Mouse (Mus musculus) kidney, embryonic 16.5 days (tissue): Measurements from ENCODE around the gene Sh3d21. TPM values are rescaled to one million over a fixed set of nuclear protein-coding genes. Genes with fewer than 3 reads are reported as not detected.

Experiments
- ATAC-seq: fragments of 200-750 bp; cut with Nextera tagmentation; 2 replicates; pipeline ENCODE4 v1.8.0; 2017; ENCODE audit warnings: moderate TSS enrichment; ENCODE audit not compliant: low FRiP score, low TSS enrichment
- H3K27ac ChIP-seq: fragments of 300-500 bp; sonication (generic); 2 replicates; pipeline ENCODE4 v1.5.1; 2014; ENCODE audit warnings: low read length
- H3K27me3 ChIP-seq: fragments of 300-500 bp; sonication (generic); 2 replicates; pipeline ENCODE4 v1.6.1; 2014; ENCODE audit warnings: low read length, control low read depth, mixed read lengths; ENCODE audit not compliant: insufficient read depth
- H3K36me3 ChIP-seq: fragments of 300-500 bp; sonication (generic); 2 replicates; pipeline ENCODE4 v1.6.1; 2014; ENCODE audit warnings: low read length, control low read depth, mixed read lengths; ENCODE audit not compliant: insufficient read depth
- H3K4me1 ChIP-seq: fragments of 300-500 bp; sonication (generic); 2 replicates; pipeline ENCODE4 v1.6.1; 2014; ENCODE audit warnings: low read length, control low read depth, mixed read lengths; ENCODE audit not compliant: insufficient read depth
- H3K4me2 ChIP-seq: fragments of 300-500 bp; sonication (generic); replicated peaks from 2 replicates; pipeline ENCODE4 v1.6.1; 2014; ENCODE audit warnings: low read depth, low read length
- H3K4me3 ChIP-seq: fragments of 300-500 bp; sonication (generic); 2 replicates; pipeline ENCODE4 v1.5.1; 2014; ENCODE audit warnings: mild to moderate bottlenecking, low read length
- H3K9ac ChIP-seq: fragments of 300-500 bp; sonication (generic); replicated peaks from 2 replicates; pipeline ENCODE4 v1.6.1; 2014; ENCODE audit warnings: low read length
- H3K9me3 ChIP-seq: fragments of 300-500 bp; sonication (generic); 2 replicates; pipeline ENCODE4 v1.6.1; 2016; ENCODE audit warnings: low read length, control low read depth
- WGBS: fragments of 180-500 bp; shearing (Covaris S2); extraction: QIAGEN DNeasy Blood & Tissue Kit; methylation state at CpG from one replicate; pipeline ENCODE4 v1.1.7; 2014; 5-methylcytosine and 5-hydroxymethylcytosine counted together
- polyA plus RNA-seq: library from polyadenylated mRNA; unstranded; fragments of >200 nt; fragmentation: Nextera tagmentation; extraction: Ambion mirVana; gene quantifications from 2 replicates; pipeline ENCODE4 v1.2.1, GENCODE M21; 2015

Gene Sh3d21
- polyA plus RNA-seq, 1 experiment from 2014 or later: 9.1 TPM

DNA sequence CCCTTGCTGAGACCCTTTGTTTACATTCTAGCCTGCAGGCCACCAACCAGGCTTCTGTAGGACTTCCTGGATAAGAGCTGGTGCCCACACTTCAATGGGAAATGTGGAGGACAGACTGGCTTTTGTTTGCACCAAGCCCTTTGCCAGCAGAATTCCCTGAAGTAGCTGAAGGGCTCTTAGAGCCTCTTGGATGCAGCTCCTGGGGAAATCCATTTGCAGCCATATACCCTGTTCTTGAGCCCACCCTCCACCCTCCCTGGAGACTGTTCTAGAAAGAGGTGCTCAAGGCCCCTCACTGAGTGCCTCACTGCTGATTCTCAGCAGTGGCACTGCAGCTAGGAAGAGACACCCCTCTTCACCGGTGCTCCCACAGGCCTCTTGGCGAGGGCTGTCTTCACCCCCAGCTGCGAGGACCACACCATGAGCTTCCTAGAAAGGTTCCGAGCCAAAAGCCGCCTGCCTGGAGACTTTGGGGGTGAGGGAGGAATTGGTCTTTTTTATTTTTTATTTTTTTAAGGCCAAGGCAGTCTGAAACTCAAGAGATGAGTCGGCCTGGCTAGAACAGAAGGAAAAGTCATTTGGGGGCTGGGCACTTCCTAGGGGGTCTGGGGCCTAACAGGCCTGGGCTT, 30.5 kb downstream of the Sh3d21 start:
- H3K27ac ChIP-seq: peak overlapping the region; percentile 65
- no peak for ATAC-seq

DNA sequence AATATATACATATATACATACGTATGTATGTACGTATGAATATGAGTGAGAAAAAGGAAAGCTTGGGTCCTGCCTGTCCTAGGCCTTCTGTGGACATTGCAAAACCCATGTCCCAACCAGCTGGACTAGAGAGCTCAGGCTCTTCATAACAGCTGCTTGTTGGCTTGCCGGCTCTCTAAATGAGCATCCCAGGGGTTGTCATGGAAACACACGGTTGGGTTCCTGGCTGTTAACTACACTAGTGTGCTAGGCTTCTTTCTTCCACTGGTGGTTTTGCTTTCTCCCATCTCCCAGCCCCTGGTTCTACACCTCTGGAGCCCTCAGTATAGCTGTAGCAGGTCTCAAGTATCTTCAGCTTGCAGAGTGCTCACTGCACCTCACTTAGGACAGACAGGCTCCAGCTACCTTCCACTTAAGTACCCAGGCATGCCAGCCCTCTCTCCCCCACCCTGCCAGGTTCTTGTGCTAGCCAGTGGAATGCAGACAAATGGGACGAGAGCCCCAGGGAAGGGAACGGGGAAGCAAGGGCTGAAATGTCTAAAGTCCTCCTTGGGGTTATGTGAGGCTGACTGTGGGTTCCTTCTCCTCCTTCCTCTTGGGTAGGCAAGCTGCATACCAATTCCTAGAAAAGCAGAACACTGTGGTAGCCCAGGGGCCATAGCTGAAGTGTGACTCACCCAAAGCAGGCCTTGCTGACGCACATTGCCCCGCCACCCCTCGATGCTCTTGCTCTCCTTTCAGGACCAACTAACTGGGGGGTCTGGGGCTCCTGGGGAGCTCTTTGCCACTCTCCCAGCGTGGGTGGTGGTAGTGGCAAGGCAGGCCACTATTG, 31.8 kb downstream of the Sh3d21 start:
- H3K4me2 ChIP-seq: no peak overlapping the region
- H3K9ac ChIP-seq: no peak overlapping the region; the same call in 1 of the 2 replicates

More for the DNA sequence above, 30.5 kb downstream of the Sh3d21 start:
- Histone ChIP-seq H3K4me2 (no peak overlapping the region), H3K36me3 (peaks cover 37% of the 10 kb centered on the region), H3K4me1 (peaks cover 41% of the 10 kb centered on the region), H3K4me3 (no peak overlapping the region), H3K27me3 (no peaks in the 10 kb centered on the region), H3K9me3 (no peaks in the 10 kb centered on the region), H3K9ac (peak overlapping the region; percentile 51; the same call in 1 of the 2 replicates)
- 42% methylated on average over 6 of the region's 6 CpGs for WGBS

DNA sequence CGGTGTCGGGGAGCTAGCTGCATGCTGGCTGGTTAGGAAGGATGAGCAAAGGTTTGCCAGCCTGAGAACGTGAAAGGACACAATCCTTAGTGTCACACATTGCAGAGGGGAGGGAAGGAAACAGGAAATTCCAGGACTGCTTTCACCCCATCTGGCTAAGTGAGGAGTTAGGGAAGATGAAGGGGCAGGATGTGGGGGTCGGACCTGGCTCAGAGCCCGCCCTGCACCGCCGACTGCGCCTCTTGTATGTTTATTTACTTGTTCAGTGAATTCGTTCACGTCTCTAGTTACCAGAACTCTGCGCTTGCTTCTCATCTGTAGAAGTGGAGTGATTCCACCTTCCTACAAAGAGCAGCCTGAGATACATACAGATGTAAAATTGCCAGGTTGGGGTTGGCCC, 32.8 kb downstream of the Sh3d21 start:
- WGBS: 10% methylated on average over 11 of the region's 11 CpGs
- Histone ChIP-seq H3K27ac (peak overlapping the region; percentile 88), H3K4me2 (peak overlapping the region; percentile 24), H3K9ac (peak overlapping the region; percentile 45), H3K4me3 (no peak overlapping the region), H3K4me1 (peaks cover 41% of the 10 kb centered on the region), H3K9me3 (no peaks in the 10 kb centered on the region), H3K27me3 (no peaks in the 10 kb centered on the region), H3K36me3 (peaks cover 37% of the 10 kb centered on the region)
- peak; percentile 69 for ATAC-seq

More for the DNA sequence above, 31.8 kb downstream of the Sh3d21 start:
- ATAC-seq: peak; percentile 37; the same call in 1 of the 2 replicates
- H3K4me1 ChIP-seq: peaks cover 41% of the 10 kb centered on the region
- no peaks in the 10 kb centered on the region for H3K27me3 ChIP-seq
- peak overlapping the region; percentile 65 for H3K27ac ChIP-seq
- no peak overlapping the region for H3K4me3 ChIP-seq
- no peaks in the 10 kb centered on the region for H3K9me3 ChIP-seq
- WGBS: 59% methylated on average over 10 of the region's 10 CpGs
- peaks cover 36% of the 10 kb centered on the region for H3K36me3 ChIP-seq

DNA sequence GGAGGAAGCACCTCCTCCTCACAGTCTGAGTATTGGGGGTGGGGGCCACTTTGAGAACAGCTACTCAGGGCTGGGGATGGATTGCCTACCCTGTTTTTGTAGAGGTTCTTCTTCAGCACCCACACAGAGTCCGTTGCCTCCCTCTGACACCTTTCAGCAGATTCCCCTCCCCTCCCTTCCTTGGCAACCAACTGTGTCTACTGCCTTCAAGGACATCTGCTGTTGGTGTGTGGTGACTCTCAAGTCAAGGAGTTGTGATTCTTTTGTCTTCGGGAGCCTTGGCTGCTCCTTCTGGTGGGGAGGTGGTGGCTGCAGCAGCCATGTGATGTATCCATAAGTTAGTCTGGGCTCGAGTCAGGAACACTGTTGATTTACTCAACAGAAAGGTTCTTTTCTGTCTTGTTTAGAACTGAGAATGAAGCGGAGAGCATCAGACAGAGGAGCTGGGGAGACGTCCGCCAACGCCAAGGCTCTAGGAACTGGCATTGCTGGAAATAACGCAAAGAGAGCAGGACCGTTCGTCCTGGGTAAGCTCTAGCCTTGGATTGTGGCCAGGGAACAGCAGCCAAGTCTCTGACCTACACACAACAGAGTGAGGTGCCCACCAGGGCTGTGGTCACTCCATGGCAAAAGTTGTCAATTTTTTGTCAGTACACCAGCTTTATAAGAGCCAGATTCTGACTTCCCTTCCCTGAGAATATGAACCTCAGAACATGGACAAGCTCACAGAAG, 39.8 kb downstream of the Sh3d21 start:
- WGBS: 84% methylated on average over 10 of the region's 10 CpGs
- no peak for ATAC-seq

DNA sequence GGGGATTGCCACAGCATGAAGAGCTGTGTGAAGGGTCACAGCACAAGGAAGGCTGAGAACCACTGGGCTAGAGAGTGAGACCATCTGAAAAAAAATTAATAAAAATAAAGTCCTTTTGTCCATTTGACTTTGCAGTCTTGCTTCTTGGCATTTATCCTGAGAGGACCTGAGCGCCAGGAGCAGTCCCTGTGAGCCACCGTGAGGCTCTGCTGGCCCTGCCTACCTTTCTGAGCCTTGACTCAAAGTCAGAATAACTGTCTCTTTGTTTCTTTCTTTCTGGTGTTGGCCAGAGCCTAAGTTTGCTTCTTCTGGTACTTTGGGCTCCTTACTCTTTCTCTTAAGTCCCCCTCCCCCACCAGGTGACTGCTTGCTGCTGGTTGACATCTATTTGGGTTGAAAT, 42.8 kb downstream of the Sh3d21 start:
- Histone ChIP-seq H3K27me3 (no peaks in the 10 kb centered on the region), H3K9me3 (peaks cover 9% of the 10 kb centered on the region), H3K36me3 (peaks cover 34% of the 10 kb centered on the region), H3K4me1 (peaks cover 5% of the 10 kb centered on the region; the same call in 1 of the 2 replicates), H3K9ac (no peak overlapping the region), H3K27ac (no peak overlapping the region), H3K4me3 (no peak overlapping the region), H3K4me2 (no peak overlapping the region)
- no peak for ATAC-seq
- 98% methylated on average over 2 of the region's 2 CpGs for WGBS

More for the DNA sequence above, 39.8 kb downstream of the Sh3d21 start:
- no peak overlapping the region for H3K4me2 ChIP-seq
- no peak overlapping the region for H3K9ac ChIP-seq
- peaks cover 9% of the 10 kb centered on the region for H3K9me3 ChIP-seq
- no peaks in the 10 kb centered on the region for H3K27me3 ChIP-seq
- H3K4me1 ChIP-seq: no peaks in the 10 kb centered on the region; the same call in 1 of the 2 replicates
- peaks cover 48% of the 10 kb centered on the region for H3K36me3 ChIP-seq
- H3K27ac ChIP-seq: no peak overlapping the region
- no peak overlapping the region for H3K4me3 ChIP-seq

- H3K9me3 ChIP-seq: peaks cover 9% of the 10 kb centered on the region
- H3K4me3 ChIP-seq: no peak overlapping the region
- no peak overlapping the region for H3K4me2 ChIP-seq
- peaks cover 30% of the 10 kb centered on the region for H3K36me3 ChIP-seq
- peaks cover 7% of the 10 kb centered on the region; the same call in 1 of the 2 replicates for H3K4me1 ChIP-seq
- no peak overlapping the region for H3K9ac ChIP-seq
- no peaks in the 10 kb centered on the region for H3K27me3 ChIP-seq
- no peak overlapping the region for H3K27ac ChIP-seq
- WGBS: 77% methylated on average over 5 of the region's 5 CpGs
- no peak for ATAC-seq
Observed at GRCm38 (mm10) chr4:126120052-126120451, 43.2 kb downstream of the Sh3d21 start.

- no peak overlapping the region for H3K27ac ChIP-seq
- no peaks in the 10 kb centered on the region for H3K27me3 ChIP-seq
- WGBS: 90% methylated on average over 1 of the region's 1 CpGs
- peaks cover 23% of the 10 kb centered on the region; the same call in 1 of the 2 replicates for H3K36me3 ChIP-seq
- no peak overlapping the region for H3K4me2 ChIP-seq
- H3K9me3 ChIP-seq: peaks cover 9% of the 10 kb centered on the region
- no peak overlapping the region for H3K9ac ChIP-seq
- no peak overlapping the region for H3K4me3 ChIP-seq
- peaks cover 7% of the 10 kb centered on the region; the same call in 1 of the 2 replicates for H3K4me1 ChIP-seq
- no peak for ATAC-seq
Observed at GRCm38 (mm10) chr4:126119051-126119450, 44.2 kb downstream of the Sh3d21 start.

GRCm38 (mm10) chr4:126118651-126119050, 44.6 kb downstream of the Sh3d21 start:
- WGBS: 90% methylated on average over 4 of the region's 4 CpGs
- H3K27ac ChIP-seq: no peak overlapping the region
- no peak overlapping the region for H3K4me2 ChIP-seq
- H3K4me3 ChIP-seq: no peak overlapping the region
- H3K9me3 ChIP-seq: peaks cover 9% of the 10 kb centered on the region
- no peak for ATAC-seq
- peaks cover 19% of the 10 kb centered on the region; the same call in 1 of the 2 replicates for H3K36me3 ChIP-seq
- no peaks in the 10 kb centered on the region for H3K27me3 ChIP-seq
- no peak overlapping the region for H3K9ac ChIP-seq
- peaks cover 10% of the 10 kb centered on the region for H3K4me1 ChIP-seq

DNA sequence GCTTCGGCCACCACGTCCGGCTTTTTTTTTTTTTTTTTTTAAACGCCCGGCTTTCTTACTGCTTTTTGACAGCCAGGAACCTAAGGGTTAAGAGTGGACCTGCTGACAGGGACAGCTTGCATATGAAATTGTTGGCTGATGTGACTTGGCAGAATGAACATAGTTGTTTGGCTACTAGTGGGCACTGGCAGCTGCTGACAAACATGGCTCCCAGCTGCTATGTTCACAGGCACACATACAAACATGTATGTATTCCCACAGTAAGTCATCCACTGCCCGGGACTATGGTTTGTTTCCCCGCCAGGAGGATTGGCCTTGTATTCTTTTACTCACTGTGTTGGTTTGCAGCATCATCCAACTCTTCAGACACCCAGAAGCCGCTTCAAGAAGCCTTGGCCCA, 46.2 kb downstream of the Sh3d21 start:
- Histone ChIP-seq H3K36me3 (peaks cover 18% of the 10 kb centered on the region; the same call in 1 of the 2 replicates), H3K9me3 (peaks cover 9% of the 10 kb centered on the region), H3K27ac (no peak overlapping the region), H3K9ac (no peak overlapping the region), H3K27me3 (no peaks in the 10 kb centered on the region), H3K4me3 (no peak overlapping the region), H3K4me1 (peaks cover 16% of the 10 kb centered on the region), H3K4me2 (no peak overlapping the region)
- no peak for ATAC-seq
- WGBS: 86% methylated on average over 8 of the region's 8 CpGs
